In genomic region chr6:114642601-114643528, GRCm38 (mm10) we compare ENCODE assay signal across 7 mouse cellular contexts. TPM values are rescaled to one million over a fixed set of nuclear protein-coding genes. Genes with fewer than 3 reads are reported as not detected.
A peak's percentile ranks its signal among the peaks of the same experiment; 100 is the strongest.
DNase-seq lines count a peak whose midpoint lies in the region; ATAC-seq lines count a peak whose summit lies in the region.

Atg7 (plus strand) TSS chr6:114643097.

- no peaks in the 10 kb centered on the region for H3K27me3 ChIP-seq in embryonic facial prominence, embryonic 10.5 days (replicated peaks; ENCODE audit: low read depth, poor library complexity, severe bottlenecking)
- H3K27me3 ChIP-seq in limb, embryonic 10.5 days (ENCODE audit: low read depth, poor library complexity, severe bottlenecking) = no peaks in the 10 kb centered on the region
- no peaks in the 10 kb centered on the region for H3K27me3 ChIP-seq in midbrain, embryonic 13.5 days

- DNase-seq in adrenal gland, postnatal 10 days = peak; percentile 95
- DNase-seq in embryonic facial prominence, embryonic 10.5 days (ENCODE audit: low spot score) = peak; percentile 94
- peak; percentile 87 for DNase-seq in kidney, adult 11 months
- DNase-seq in limb, embryonic 10.5 days (ENCODE audit: low spot score) = peak; percentile 97
- DNase-seq in spleen, adult 12 weeks (ENCODE audit: low spot score) = peak; percentile 87

- ATAC-seq in granulocyte monocyte progenitor cell, adult 5-6 weeks (replicated peaks; ENCODE audit: poor library complexity, severe bottlenecking) = peak; percentile 92
- peak; percentile 89 for ATAC-seq in midbrain, embryonic 13.5 days

- peak within 1 kb of the TSS; percentile 88 for H3K4me2 ChIP-seq in midbrain, embryonic 13.5 days (replicated peaks)

- H3K27ac ChIP-seq in embryonic facial prominence, embryonic 10.5 days (replicated peaks) = peak within 1 kb of the TSS; percentile 80
- peak within 1 kb of the TSS; percentile 71 for H3K27ac ChIP-seq in limb, embryonic 10.5 days
- no peak within 1 kb of the TSS for H3K27ac ChIP-seq in midbrain, embryonic 13.5 days

- H3K9me3 ChIP-seq in embryonic facial prominence, embryonic 10.5 days = no peaks in the 10 kb centered on the region
- H3K9me3 ChIP-seq in limb, embryonic 10.5 days (replicated peaks) = no peaks in the 10 kb centered on the region
- no peaks in the 10 kb centered on the region for H3K9me3 ChIP-seq in midbrain, embryonic 13.5 days

- WGBS in embryonic facial prominence, embryonic 10.5 days = under 1% methylated on average over 38 of the region's 38 CpGs
- WGBS in limb, embryonic 10.5 days = under 1% methylated on average over 38 of the region's 38 CpGs
- under 1% methylated on average over 38 of the region's 38 CpGs for WGBS in midbrain, embryonic 13.5 days

- peak within 1 kb of the TSS; percentile 84 for H3K4me3 ChIP-seq in embryonic facial prominence, embryonic 10.5 days
- H3K4me3 ChIP-seq in limb, embryonic 10.5 days = peak within 1 kb of the TSS; percentile 69
- peak within 1 kb of the TSS; percentile 59 for H3K4me3 ChIP-seq in midbrain, embryonic 13.5 days (replicated peaks)

- no peaks in the 10 kb centered on the region for H3K36me3 ChIP-seq in embryonic facial prominence, embryonic 10.5 days (replicated peaks)
- no peaks in the 10 kb centered on the region for H3K36me3 ChIP-seq in limb, embryonic 10.5 days
- H3K36me3 ChIP-seq in midbrain, embryonic 13.5 days = no peaks in the 10 kb centered on the region

- peak within 1 kb of the TSS; percentile 69 for H3K9ac ChIP-seq in midbrain, embryonic 13.5 days (replicated peaks)

- peaks cover 8% of the 10 kb centered on the region for H3K4me1 ChIP-seq in embryonic facial prominence, embryonic 10.5 days
- peaks cover 7% of the 10 kb centered on the region for H3K4me1 ChIP-seq in limb, embryonic 10.5 days
- H3K4me1 ChIP-seq in midbrain, embryonic 13.5 days (replicated peaks) = peaks cover 10% of the 10 kb centered on the region

RNA-seq across cellular contexts. Expression of gene Atg7, which starts in this region (rescaled TPM):
- total RNA-seq in adrenal gland, postnatal 10 days (2021) = 10 to 100 TPM; 22.4 to 27.5 TPM
- 19.7 TPM in 2 replicates for polyA plus RNA-seq in embryonic facial prominence, embryonic 10.5 days (2016; fragmentation: Nextera tagmentation; extraction: Ambion mirVana)
- total RNA-seq in granulocyte monocyte progenitor cell, adult 5-6 weeks (2014; fragmentation: Nextera tagmentation) = 36.4 and 45.2 TPM in 2 replicates
- 16.9 and 18.7 TPM in 2 replicates for total RNA-seq in granulocyte monocyte progenitor cell, adult 5-6 weeks (2017)
- 19.4 and 21.0 TPM in 2 replicates for polyA plus RNA-seq in limb, embryonic 10.5 days (2016; fragmentation: Nextera tagmentation; extraction: Ambion mirVana)
- polyA plus RNA-seq in midbrain, embryonic 13.5 days (2015; fragmentation: Nextera tagmentation; extraction: Ambion mirVana) = 19.1 and 21.0 TPM in 2 replicates
